Mouse (Mus musculus): ENCODE results near the gene Fgfr2.

Gene Fgfr2

GRCm38 (mm10) chr7:132712044-132712708, 411.0 kb downstream of the Fgfr2 start:
- in situ Hi-C loops (cut with MboI, MseI): no loop called here

GRCm38 (mm10) chr7:132711579-132711978, 411.6 kb downstream of the Fgfr2 start:
- in situ Hi-C loops (cut with MboI, MseI): no loop called here

- in situ Hi-C loops (cut with MboI, MseI): loop anchor here in 1 of 2 experiments (5.0 kb wide), 1 partner anchor 38 kb away; no protein-coding TSS in a partner anchor
Measured at GRCm38 (mm10) chr7:132705130-132705529, 418.0 kb downstream of the Fgfr2 start.

GRCm38 (mm10) chr7:132704310-132704875, 418.8 kb downstream of the Fgfr2 start:
- in situ Hi-C loops (cut with MboI, MseI): no loop called here

- in situ Hi-C loops (cut with MboI, MseI): no loop called here
Measured at GRCm38 (mm10) chr7:132703515-132704309, 419.4 kb downstream of the Fgfr2 start.

- in situ Hi-C loops (cut with MboI, MseI): no loop called here
Measured at GRCm38 (mm10) chr7:132702492-132703070, 420.6 kb downstream of the Fgfr2 start.

- in situ Hi-C loops (cut with MboI, MseI): no loop called here
Measured at GRCm38 (mm10) chr7:132702024-132702423, 421.1 kb downstream of the Fgfr2 start.

- in situ Hi-C loops (cut with MboI, MseI): no loop called here
Measured at GRCm38 (mm10) chr7:132701412-132701811, 421.7 kb downstream of the Fgfr2 start.

- in situ Hi-C loops (cut with MboI, MseI): no loop called here
Measured at GRCm38 (mm10) chr7:132700107-132700506, 423.0 kb downstream of the Fgfr2 start.

- in situ Hi-C loops (cut with MboI, MseI): loop anchor here in 1 of 2 experiments (10.0 kb wide), 1 partner anchor 715 kb away; no protein-coding TSS in a partner anchor
Measured at GRCm38 (mm10) chr7:132699639-132700038, 423.5 kb downstream of the Fgfr2 start.

GRCm38 (mm10) chr7:132699165-132699564, 424.0 kb downstream of the Fgfr2 start:
- in situ Hi-C loops (cut with MboI, MseI): loop anchor here in 1 of 2 experiments (10.0 kb wide), 1 partner anchor 714 kb away; no protein-coding TSS in a partner anchor

- in situ Hi-C loops (cut with MboI, MseI): loop anchor here in 1 of 2 experiments (10.0 kb wide), 1 partner anchor 714 kb away; no protein-coding TSS in a partner anchor
Measured at GRCm38 (mm10) chr7:132698737-132699136, 424.4 kb downstream of the Fgfr2 start.

GRCm38 (mm10) chr7:132697258-132697796, 425.8 kb downstream of the Fgfr2 start:
- in situ Hi-C loops (cut with MboI, MseI): loop anchor here in 1 of 2 experiments (10.0 kb wide), 1 partner anchor 713 kb away; no protein-coding TSS in a partner anchor

- in situ Hi-C loops (cut with MboI, MseI): loop anchor here in 1 of 2 experiments (10.0 kb wide), 1 partner anchor 709 kb away; no protein-coding TSS in a partner anchor
Measured at GRCm38 (mm10) chr7:132693561-132693960, 429.6 kb downstream of the Fgfr2 start.

- in situ Hi-C loops (cut with MboI, MseI): loop anchor here in 1 of 2 experiments (10.0 kb wide), 1 partner anchor 708 kb away; no protein-coding TSS in a partner anchor
Measured at GRCm38 (mm10) chr7:132692719-132693118, 430.4 kb downstream of the Fgfr2 start.

GRCm38 (mm10) chr7:132690716-132691472, 432.3 kb downstream of the Fgfr2 start:
- in situ Hi-C loops (cut with MboI, MseI): loop anchor here in 1 of 2 experiments (10.0 kb wide), 1 partner anchor 706 kb away; no protein-coding TSS in a partner anchor

- in situ Hi-C loops (cut with MboI, MseI): loop anchor here in 1 of 2 experiments (10.0 kb wide), 1 partner anchor 705 kb away; no protein-coding TSS in a partner anchor
Measured at GRCm38 (mm10) chr7:132689722-132690121, 433.4 kb downstream of the Fgfr2 start.

GRCm38 (mm10) chr7:132688721-132689120, 434.4 kb downstream of the Fgfr2 start:
- in situ Hi-C loops (cut with MboI, MseI): no loop called here

GRCm38 (mm10) chr7:132687897-132688296, 435.3 kb downstream of the Fgfr2 start:
- in situ Hi-C loops (cut with MboI, MseI): no loop called here

GRCm38 (mm10) chr7:132686515-132686914, 436.6 kb downstream of the Fgfr2 start:
- in situ Hi-C loops (cut with MboI, MseI): no loop called here

Data from T-helper 17 cell (primary cell).